Mouse (Mus musculus): Measurements from ENCODE around the gene Llgl2. TPM values are rescaled to one million over a fixed set of nuclear protein-coding genes. Genes with fewer than 3 reads are reported as not detected.

Llgl2 gene
- total and polyA plus RNA-seq, 2 experiments from 2014 or later, result 0.51 to 0.99 TPM

DNA sequence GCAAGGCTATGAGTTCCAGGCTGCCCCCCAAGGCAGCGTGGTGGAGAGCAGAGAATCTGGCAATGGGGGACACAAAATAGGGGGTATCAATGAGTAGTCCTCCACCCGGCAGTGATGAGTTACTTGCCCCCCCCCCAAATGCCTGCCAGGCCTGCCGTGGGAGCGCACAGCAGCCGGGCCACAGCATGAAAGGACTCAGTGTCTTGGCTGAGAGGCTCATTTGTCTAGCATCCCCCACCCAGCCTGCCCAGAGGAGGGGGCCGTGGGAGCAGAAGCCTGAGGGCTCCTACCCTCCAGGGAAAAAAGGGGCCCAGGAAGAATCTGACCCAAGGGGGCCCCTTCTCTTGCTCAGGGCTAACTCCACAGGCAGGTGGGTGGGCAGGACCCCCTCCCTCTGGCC, 16.5 kb upstream of the Llgl2 start:
- TF ChIP-seq CTCF (IDR thresholded peaks at IDR 0.05), result no peak
- no peak overlapping the region for H3K9ac ChIP-seq (replicated peaks; ENCODE audit: low read length, poor library complexity, severe bottlenecking)
- peaks cover 9% of the 10 kb centered on the region; the same call in 1 of the 2 replicates for H3K4me1 ChIP-seq (ENCODE audit: insufficient read depth, low read length)
- H3K36me3 ChIP-seq (ENCODE audit: insufficient read depth, low read length), result peaks cover 6% of the 10 kb centered on the region; the same call in 1 of the 2 replicates
- peak overlapping the region; percentile 62 for H3K27ac ChIP-seq (ENCODE audit: low read depth, low read length)
- 51% methylated on average over 6 of the region's 6 CpGs for WGBS
- H3K27me3 ChIP-seq (ENCODE audit: insufficient read depth, low read length), result no peaks in the 10 kb centered on the region
- H3K4me2 ChIP-seq (ENCODE audit: low read depth, low read length, poor library complexity, severe bottlenecking), result 0 out of 2 replicates have a peak overlapping the region, but pooled peaks have one; percentile 4
- DNase-seq (ENCODE audit: low spot score), result peak; percentile 61
- ATAC-seq (ENCODE audit: low FRiP score), result no peak; the same call in 1 of the 2 replicates
- H3K9me3 ChIP-seq (ENCODE audit: low read length), result no peaks in the 10 kb centered on the region
- no peak overlapping the region for H3K4me3 ChIP-seq (ENCODE audit: low read depth, low read length)

DNA sequence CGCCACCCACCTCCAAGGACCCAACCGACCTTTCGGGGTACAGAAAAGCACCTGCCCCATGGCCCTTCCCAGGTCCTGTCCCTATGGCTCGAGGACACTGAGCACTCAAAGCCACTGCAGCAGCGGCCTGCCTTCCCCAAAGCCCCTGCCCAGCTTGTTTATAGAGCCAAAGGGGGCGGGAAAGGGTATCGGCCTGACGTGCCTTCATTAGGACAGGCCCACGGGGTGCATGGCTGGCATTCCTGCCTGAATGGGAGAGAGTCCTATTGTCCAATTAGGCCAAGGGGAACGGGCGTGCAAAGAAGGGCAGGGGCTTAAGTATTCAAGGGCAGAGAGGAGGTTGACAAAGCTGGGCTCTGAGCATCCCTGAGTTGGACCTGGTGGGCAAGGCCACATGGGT, 15.9 kb upstream of the Llgl2 start:
- Histone ChIP-seq H3K36me3 (ENCODE audit: insufficient read depth, low read length) (peaks cover 6% of the 10 kb centered on the region; the same call in 1 of the 2 replicates), H3K4me2 (ENCODE audit: low read depth, low read length, poor library complexity, severe bottlenecking) (no peak overlapping the region), H3K4me3 (ENCODE audit: low read depth, low read length) (no peak overlapping the region), H3K4me1 (ENCODE audit: insufficient read depth, low read length) (peaks cover 9% of the 10 kb centered on the region; the same call in 1 of the 2 replicates), H3K9me3 (ENCODE audit: low read length) (no peaks in the 10 kb centered on the region), H3K27me3 (ENCODE audit: insufficient read depth, low read length) (no peaks in the 10 kb centered on the region), H3K27ac (ENCODE audit: low read depth, low read length) (peak overlapping the region; percentile 62), H3K9ac (replicated peaks; ENCODE audit: low read length, poor library complexity, severe bottlenecking) (no peak overlapping the region)
- TF ChIP-seq CTCF (IDR thresholded peaks at IDR 0.05), result no peak
- ATAC-seq (ENCODE audit: low FRiP score) (no peak), DNase-seq (ENCODE audit: low spot score) (no peak)
- 54% methylated on average over 11 of the region's 11 CpGs for WGBS

DNA sequence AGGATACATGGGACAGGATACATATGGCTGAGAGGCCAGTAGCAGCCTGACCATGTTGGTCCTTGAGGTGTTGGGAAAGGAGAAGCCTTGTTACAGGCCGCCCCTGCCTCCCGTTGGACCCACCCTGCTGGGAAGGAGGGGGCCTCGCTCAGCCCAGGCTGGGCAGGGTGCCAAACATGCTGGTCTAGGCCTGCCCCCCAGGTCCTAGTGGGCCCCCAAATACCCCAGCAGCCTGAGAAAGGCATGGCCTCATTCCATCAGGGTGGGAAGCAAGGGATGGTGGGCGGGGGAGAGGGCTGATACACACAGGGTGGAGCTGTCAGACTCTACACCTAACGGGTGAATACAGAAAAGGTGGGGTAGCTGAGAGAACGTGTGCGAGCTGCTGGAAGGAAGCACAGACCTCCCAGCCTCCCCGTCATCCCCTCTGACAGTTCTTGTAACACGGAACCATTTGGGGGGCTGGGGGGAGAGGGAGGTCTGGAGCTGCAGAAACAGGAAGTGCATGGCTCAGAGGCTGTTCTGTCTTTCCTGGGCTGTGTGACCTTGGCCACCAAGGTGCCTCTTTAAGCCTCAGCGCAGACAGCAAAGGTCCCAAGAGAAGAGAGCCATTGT, 15.0 kb upstream of the Llgl2 start:
- 44% methylated on average over 9 of the region's 10 CpGs for WGBS
- no peak for ATAC-seq (ENCODE audit: low FRiP score)

DNA sequence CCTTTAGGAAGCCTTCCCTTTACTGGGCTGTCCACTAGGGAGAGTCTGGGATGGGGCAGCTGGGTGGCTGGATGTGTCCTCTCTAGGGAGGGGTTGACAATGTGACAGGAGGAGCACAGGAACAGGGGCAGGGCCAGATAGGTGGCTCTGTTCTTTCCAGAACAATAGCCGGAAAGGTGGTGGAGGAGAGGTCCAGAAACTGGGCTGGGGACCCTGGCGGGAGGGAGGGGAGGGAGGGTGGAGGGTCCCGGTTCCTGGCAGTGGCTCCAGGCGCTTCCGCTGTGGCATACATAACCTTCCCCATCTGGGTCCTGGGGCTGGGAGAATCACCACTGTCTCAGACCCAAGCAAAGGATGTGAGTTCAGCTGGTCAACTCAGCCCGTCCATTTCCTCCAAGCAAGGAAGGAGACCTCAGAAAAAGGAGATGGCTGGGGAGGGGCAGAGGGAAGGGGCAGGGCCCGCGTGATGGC, 14.5 kb upstream of the Llgl2 start:
- Histone ChIP-seq H3K27me3 (ENCODE audit: insufficient read depth, low read length) (no peaks in the 10 kb centered on the region), H3K36me3 (ENCODE audit: insufficient read depth, low read length) (no peaks in the 10 kb centered on the region), H3K4me1 (ENCODE audit: insufficient read depth, low read length) (peaks cover 9% of the 10 kb centered on the region; the same call in 1 of the 2 replicates), H3K9me3 (ENCODE audit: low read length) (no peaks in the 10 kb centered on the region), H3K4me2 (ENCODE audit: low read depth, low read length, poor library complexity, severe bottlenecking) (peak overlapping the region; percentile 15; the same call in 1 of the 2 replicates), H3K9ac (replicated peaks; ENCODE audit: low read length, poor library complexity, severe bottlenecking) (0 out of 2 replicates have a peak overlapping the region, but pooled peaks have one; percentile 19), H3K27ac (ENCODE audit: low read depth, low read length) (peak overlapping the region; percentile 38), H3K4me3 (ENCODE audit: low read depth, low read length) (no peak overlapping the region)
- peak; percentile 25; the same call in 1 of the 2 replicates for TF ChIP-seq CTCF (IDR thresholded peaks at IDR 0.05)
- no peak for ATAC-seq (ENCODE audit: low FRiP score)
- WGBS, result 72% methylated on average over 8 of the region's 8 CpGs
- DNase-seq (ENCODE audit: low spot score), result no peak

More for the DNA sequence above, 15.0 kb upstream of the Llgl2 start:
- Histone ChIP-seq H3K9me3 (ENCODE audit: low read length) (no peaks in the 10 kb centered on the region), H3K4me3 (ENCODE audit: low read depth, low read length) (no peak overlapping the region), H3K36me3 (ENCODE audit: insufficient read depth, low read length) (peaks cover under 1% of the 10 kb centered on the region; the same call in 1 of the 2 replicates), H3K27me3 (ENCODE audit: insufficient read depth, low read length) (no peaks in the 10 kb centered on the region), H3K4me2 (ENCODE audit: low read depth, low read length, poor library complexity, severe bottlenecking) (peak overlapping the region; percentile 15; the same call in 1 of the 2 replicates), H3K4me1 (ENCODE audit: insufficient read depth, low read length) (peaks cover 9% of the 10 kb centered on the region; the same call in 1 of the 2 replicates), H3K27ac (ENCODE audit: low read depth, low read length) (peak overlapping the region; percentile 62), H3K9ac (replicated peaks; ENCODE audit: low read length, poor library complexity, severe bottlenecking) (peak overlapping the region; percentile 19; the same call in 1 of the 2 replicates)
- peak; percentile 57 for DNase-seq (ENCODE audit: low spot score)
- TF ChIP-seq CTCF (IDR thresholded peaks at IDR 0.05), result no peak

DNA sequence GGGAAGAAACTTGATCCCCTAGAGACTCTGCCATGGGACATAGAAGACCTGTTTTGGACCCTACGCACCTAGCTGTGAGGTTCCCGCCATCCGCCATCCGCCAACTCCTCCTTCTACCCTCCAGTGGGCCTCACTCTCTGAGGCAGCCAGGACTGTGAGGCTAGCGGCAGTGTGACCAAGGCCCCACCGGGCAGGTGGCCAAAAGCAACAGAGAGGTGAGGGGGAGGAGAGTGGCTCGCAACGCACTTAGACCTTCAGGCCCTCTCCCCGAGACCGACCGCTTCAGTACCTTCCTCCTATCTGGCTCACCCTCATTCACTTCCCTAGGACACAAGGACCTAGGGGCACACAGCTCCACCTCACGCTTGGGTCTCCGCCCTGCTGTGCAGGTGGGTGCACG, 13.5 kb upstream of the Llgl2 start:
- no peak for TF ChIP-seq CTCF (IDR thresholded peaks at IDR 0.05)

More for the DNA sequence above, 13.5 kb upstream of the Llgl2 start:
- Histone ChIP-seq H3K4me3 (ENCODE audit: low read depth, low read length) (peak overlapping the region; percentile 10; the same call in 1 of the 2 replicates), H3K36me3 (ENCODE audit: insufficient read depth, low read length) (no peaks in the 10 kb centered on the region), H3K9ac (replicated peaks; ENCODE audit: low read length, poor library complexity, severe bottlenecking) (no peak overlapping the region), H3K9me3 (ENCODE audit: low read length) (no peaks in the 10 kb centered on the region), H3K4me2 (ENCODE audit: low read depth, low read length, poor library complexity, severe bottlenecking) (peak overlapping the region; percentile 32), H3K27ac (ENCODE audit: low read depth, low read length) (no peak overlapping the region), H3K4me1 (ENCODE audit: insufficient read depth, low read length) (peaks cover 9% of the 10 kb centered on the region; the same call in 1 of the 2 replicates), H3K27me3 (ENCODE audit: insufficient read depth, low read length) (no peaks in the 10 kb centered on the region)
- no peak for DNase-seq (ENCODE audit: low spot score)
- ATAC-seq (ENCODE audit: low FRiP score), result no peak
- 79% methylated on average over 14 of the region's 14 CpGs for WGBS
